Mouse (Mus musculus) midbrain, embryonic 13.5 days (tissue): ENCODE measurements around the gene Dlgap5. TPM values are rescaled to one million over a fixed set of nuclear protein-coding genes. Genes with fewer than 3 reads are reported as not detected.
A peak's percentile ranks its signal among the peaks of the same experiment; 100 is the strongest.

Source experiments
- ATAC-seq: fragments of 200-750 bp; cut with Nextera tagmentation; 2 replicates; pipeline ENCODE4 v1.8.0; 2017; ENCODE audit warnings: mild to moderate bottlenecking, moderate TSS enrichment, moderate library complexity
- H3K27ac ChIP-seq: fragments of 300-500 bp; sonication (generic); 2 replicates; pipeline ENCODE4 v1.5.1; 2015; ENCODE audit warnings: inconsistent platforms, mild to moderate bottlenecking, moderate library complexity
- H3K27me3 ChIP-seq: fragments of 300-500 bp; sonication (generic); 2 replicates; pipeline ENCODE4 v1.6.1; 2015; ENCODE audit warnings: mild to moderate bottlenecking, inconsistent platforms
- H3K36me3 ChIP-seq: fragments of 300-500 bp; sonication (generic); 2 replicates; pipeline ENCODE4 v1.6.1; 2015; ENCODE audit warnings: mild to moderate bottlenecking, inconsistent platforms
- H3K4me1 ChIP-seq: fragments of 300-500 bp; sonication (generic); replicated peaks from 2 replicates; pipeline ENCODE4 v1.6.1; 2015; ENCODE audit warnings: inconsistent platforms
- H3K4me2 ChIP-seq: fragments of 300-500 bp; sonication (generic); replicated peaks from 2 replicates; pipeline ENCODE4 v1.6.1; 2015; ENCODE audit warnings: moderate library complexity, mild to moderate bottlenecking, inconsistent platforms
- H3K4me3 ChIP-seq: fragments of 300-500 bp; sonication (generic); replicated peaks from 2 replicates; pipeline ENCODE4 v1.5.1; 2015; ENCODE audit warnings: mild to moderate bottlenecking, inconsistent platforms
- H3K9ac ChIP-seq: fragments of 300-500 bp; sonication (generic); replicated peaks from 2 replicates; pipeline ENCODE4 v1.6.1; 2015; ENCODE audit warnings: mild to moderate bottlenecking, inconsistent platforms
- H3K9me3 ChIP-seq: fragments of 300-500 bp; sonication (generic); 2 replicates; pipeline ENCODE4 v1.6.1; 2016; ENCODE audit warnings: mild to moderate bottlenecking, inconsistent platforms
- WGBS: fragments of 180-500 bp; shearing (Covaris S2); methylation state at CpG from one replicate; pipeline ENCODE4 v1.1.7; 2015; 5-methylcytosine and 5-hydroxymethylcytosine counted together
- polyA plus RNA-seq: library from polyadenylated mRNA; unstranded; fragments of >200 nt; fragmentation: Nextera tagmentation; extraction: Ambion mirVana; gene quantifications from 2 replicates; pipeline ENCODE4 v1.2.1, GENCODE M21; 2015

Dlgap5 gene
- polyA plus RNA-seq, 1 experiment from 2014 or later, result 20.1 TPM

DNA sequence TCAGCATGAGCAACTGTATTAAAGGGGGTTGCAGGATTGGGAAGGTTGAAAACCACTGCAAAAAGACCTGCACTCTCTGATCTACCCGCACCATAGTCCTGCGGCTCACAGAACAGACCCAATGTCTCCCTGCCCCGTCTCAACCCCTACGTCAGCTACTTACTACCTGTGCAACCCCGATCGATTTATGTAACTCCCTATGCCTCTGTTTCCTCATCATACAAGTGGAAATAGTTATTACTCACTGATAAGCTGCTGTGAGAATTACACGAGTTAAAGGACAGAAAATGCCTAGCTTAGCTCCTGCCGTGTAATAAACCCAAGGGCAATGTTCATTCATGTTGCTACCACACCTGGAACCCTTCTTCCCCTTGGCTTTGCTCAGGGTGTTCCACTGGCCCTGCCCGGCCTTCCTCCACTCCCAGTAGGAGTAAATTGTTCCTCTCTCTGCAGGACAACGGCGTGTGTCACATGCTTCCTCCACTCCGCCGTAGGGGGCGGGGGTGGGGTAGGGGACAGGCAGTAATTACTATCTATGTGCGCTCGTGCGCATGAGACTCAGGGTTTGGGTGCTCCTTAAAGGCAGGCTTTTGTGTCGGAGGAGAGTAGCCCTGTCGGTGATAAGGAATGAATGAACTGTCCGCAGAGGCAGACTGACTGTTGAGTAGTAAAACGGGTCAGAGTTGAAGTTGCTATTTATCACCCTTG is 53.3 kb downstream of the Dlgap5 start:
- ATAC-seq, result no peak
- H3K36me3 ChIP-seq, result no peaks in the 10 kb centered on the region
- H3K4me2 ChIP-seq, result peak overlapping the region; percentile 27; the same call in 1 of the 2 replicates
- peaks cover 17% of the 10 kb centered on the region for H3K4me1 ChIP-seq
- H3K27ac ChIP-seq, result no peak overlapping the region
- no peak overlapping the region for H3K4me3 ChIP-seq
- H3K9me3 ChIP-seq, result no peaks in the 10 kb centered on the region
- WGBS, result 52% methylated on average over 21 of the region's 21 CpGs
- H3K27me3 ChIP-seq, result no peaks in the 10 kb centered on the region
- H3K9ac ChIP-seq, result no peak overlapping the region

- peaks cover 6% of the 10 kb centered on the region for H3K4me1 ChIP-seq
- WGBS, result 87% methylated on average over 9 of the region's 9 CpGs
- no peaks in the 10 kb centered on the region for H3K9me3 ChIP-seq
- ATAC-seq, result no peak
- H3K9ac ChIP-seq, result no peak overlapping the region
- no peaks in the 10 kb centered on the region for H3K36me3 ChIP-seq
- no peak overlapping the region for H3K27ac ChIP-seq
- H3K4me2 ChIP-seq, result no peak overlapping the region
- H3K4me3 ChIP-seq, result no peak overlapping the region
- no peaks in the 10 kb centered on the region for H3K27me3 ChIP-seq
These were observed 56.3 kb downstream of the Dlgap5 start for GRCm38 (mm10) chr14:47361899-47362298.

DNA sequence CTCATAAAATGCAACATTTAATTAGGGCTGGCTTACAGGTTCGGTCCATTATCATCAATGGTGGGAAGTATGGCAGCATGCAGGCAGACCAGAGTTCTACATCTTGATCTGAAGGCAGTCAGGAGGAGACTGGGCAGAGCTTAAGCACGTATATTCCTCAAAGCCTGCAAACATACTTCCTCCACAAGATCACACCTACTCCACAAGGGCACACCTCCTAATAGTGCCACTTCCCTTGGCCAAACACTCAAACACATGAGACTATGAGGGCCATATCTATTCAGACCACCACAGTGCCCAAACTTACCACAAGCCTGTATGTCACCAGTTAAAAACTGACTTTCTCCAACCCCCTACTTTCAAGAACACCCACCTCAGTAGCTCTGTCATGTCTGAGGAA is 56.8 kb downstream of the Dlgap5 start:
- H3K27ac ChIP-seq, result no peak overlapping the region
- no peaks in the 10 kb centered on the region for H3K27me3 ChIP-seq
- no peak overlapping the region for H3K9ac ChIP-seq
- H3K9me3 ChIP-seq, result no peaks in the 10 kb centered on the region
- no peak overlapping the region for H3K4me3 ChIP-seq
- no peaks in the 10 kb centered on the region for H3K36me3 ChIP-seq
- peaks cover 4% of the 10 kb centered on the region for H3K4me1 ChIP-seq
- 90% methylated on average over 2 of the region's 2 CpGs for WGBS
- no peak for ATAC-seq
- H3K4me2 ChIP-seq, result no peak overlapping the region

GRCm38 (mm10) chr14:47359610-47360009 is 58.6 kb downstream of the Dlgap5 start:
- Histone ChIP-seq H3K9me3 (no peaks in the 10 kb centered on the region), H3K36me3 (no peaks in the 10 kb centered on the region), H3K27ac (no peak overlapping the region), H3K9ac (no peak overlapping the region), H3K4me1 (no peaks in the 10 kb centered on the region), H3K4me2 (no peak overlapping the region), H3K27me3 (no peaks in the 10 kb centered on the region), H3K4me3 (no peak overlapping the region)
- 73% methylated on average over 3 of the region's 3 CpGs for WGBS
- ATAC-seq, result no peak

DNA sequence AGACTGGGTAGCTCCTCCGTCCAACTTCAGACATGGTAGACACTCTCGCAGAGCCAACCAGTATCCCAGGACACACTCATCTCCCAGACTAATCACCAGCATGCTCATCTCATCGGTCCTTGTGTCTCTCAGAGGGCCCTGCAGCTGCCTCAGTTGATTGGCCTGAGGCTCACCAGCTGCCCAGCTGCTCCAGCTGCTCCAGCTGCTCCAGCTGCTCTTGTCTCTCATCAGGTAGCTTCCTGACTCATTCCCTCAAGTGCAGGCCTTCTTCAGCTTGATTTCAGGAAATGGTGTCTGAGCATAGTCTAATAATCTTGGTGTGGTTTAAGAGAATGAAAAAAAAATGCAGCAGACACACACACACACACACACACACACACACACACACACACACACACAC is 61.6 kb downstream of the Dlgap5 start:
- Histone ChIP-seq H3K9me3 (no peaks in the 10 kb centered on the region), H3K4me1 (no peaks in the 10 kb centered on the region), H3K27ac (no peak overlapping the region), H3K4me3 (no peak overlapping the region), H3K9ac (no peak overlapping the region), H3K27me3 (no peaks in the 10 kb centered on the region), H3K4me2 (no peak overlapping the region), H3K36me3 (no peaks in the 10 kb centered on the region)
- WGBS, result 73% methylated on average over 3 of the region's 3 CpGs
- no peak for ATAC-seq

GRCm38 (mm10) chr14:47354948-47355347 is 63.3 kb downstream of the Dlgap5 start:
- H3K36me3 ChIP-seq, result no peaks in the 10 kb centered on the region
- H3K4me3 ChIP-seq, result no peak overlapping the region
- no peak overlapping the region for H3K27ac ChIP-seq
- H3K9me3 ChIP-seq, result no peaks in the 10 kb centered on the region
- no peaks in the 10 kb centered on the region for H3K27me3 ChIP-seq
- no peak overlapping the region for H3K9ac ChIP-seq
- H3K4me2 ChIP-seq, result no peak overlapping the region
- WGBS, result 81% methylated on average over 5 of the region's 5 CpGs
- H3K4me1 ChIP-seq, result no peaks in the 10 kb centered on the region
- no peak for ATAC-seq

GRCm38 (mm10) chr14:47354111-47354577 is 64.1 kb downstream of the Dlgap5 start:
- H3K9ac ChIP-seq, result no peak overlapping the region
- H3K27ac ChIP-seq, result no peak overlapping the region
- H3K4me2 ChIP-seq, result no peak overlapping the region
- no peaks in the 10 kb centered on the region for H3K27me3 ChIP-seq
- no peaks in the 10 kb centered on the region for H3K36me3 ChIP-seq
- WGBS, result 75% methylated on average over 8 of the region's 8 CpGs
- ATAC-seq, result no peak
- no peak overlapping the region for H3K4me3 ChIP-seq
- no peaks in the 10 kb centered on the region for H3K9me3 ChIP-seq
- H3K4me1 ChIP-seq, result no peaks in the 10 kb centered on the region

DNA sequence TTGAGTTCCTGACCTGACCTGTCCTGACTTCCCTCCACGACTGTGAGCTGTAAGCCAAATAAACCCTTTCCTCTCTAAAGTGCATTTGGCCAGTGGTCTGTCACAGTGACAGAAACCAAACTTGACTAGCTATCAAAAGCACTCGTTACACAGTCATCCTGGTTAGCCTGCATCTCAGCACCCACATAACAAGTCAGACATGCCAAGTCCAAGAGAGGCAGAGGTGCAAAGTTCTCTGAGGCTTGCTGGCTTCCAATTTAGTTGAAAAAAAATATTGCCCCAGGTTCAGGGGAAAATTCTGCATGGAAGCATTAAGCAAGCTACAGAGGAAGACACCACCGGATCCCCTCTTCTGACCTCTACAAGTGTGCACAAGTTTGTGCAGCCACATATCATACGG is 65.0 kb downstream of the Dlgap5 start:
- H3K27ac ChIP-seq, result no peak overlapping the region
- H3K4me1 ChIP-seq, result no peaks in the 10 kb centered on the region
- no peak for ATAC-seq
- H3K36me3 ChIP-seq, result no peaks in the 10 kb centered on the region
- no peak overlapping the region for H3K9ac ChIP-seq
- H3K4me3 ChIP-seq, result no peak overlapping the region
- H3K9me3 ChIP-seq, result no peaks in the 10 kb centered on the region
- H3K27me3 ChIP-seq, result no peaks in the 10 kb centered on the region
- H3K4me2 ChIP-seq, result no peak overlapping the region
- WGBS, result 94% methylated on average over 4 of the region's 4 CpGs

DNA sequence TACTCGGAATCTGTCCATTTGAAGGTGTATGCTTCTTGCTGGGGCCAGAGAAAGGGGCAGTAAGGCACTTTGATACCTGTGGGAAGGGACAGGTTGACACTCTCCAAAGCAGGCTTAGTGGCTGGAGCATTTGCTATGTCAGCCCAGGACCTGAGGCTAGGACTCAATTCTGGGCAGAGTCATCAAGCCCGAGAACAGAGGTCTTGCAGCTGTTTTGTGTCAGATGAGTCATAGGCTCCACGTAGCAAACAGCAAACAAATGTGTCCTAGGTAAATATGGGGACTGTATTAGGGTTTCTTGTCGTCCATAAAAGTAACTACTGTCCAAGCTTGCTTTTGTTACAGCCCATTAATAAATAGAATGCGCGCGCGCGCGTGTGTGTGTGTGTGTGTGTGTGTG is 65.9 kb downstream of the Dlgap5 start:
- no peak overlapping the region for H3K4me3 ChIP-seq
- WGBS, result 93% methylated on average over 10 of the region's 10 CpGs
- no peaks in the 10 kb centered on the region for H3K27me3 ChIP-seq
- H3K27ac ChIP-seq, result no peak overlapping the region
- H3K36me3 ChIP-seq, result no peaks in the 10 kb centered on the region
- H3K4me2 ChIP-seq, result no peak overlapping the region
- ATAC-seq, result no peak
- no peaks in the 10 kb centered on the region for H3K4me1 ChIP-seq
- no peaks in the 10 kb centered on the region for H3K9me3 ChIP-seq
- H3K9ac ChIP-seq, result no peak overlapping the region

DNA sequence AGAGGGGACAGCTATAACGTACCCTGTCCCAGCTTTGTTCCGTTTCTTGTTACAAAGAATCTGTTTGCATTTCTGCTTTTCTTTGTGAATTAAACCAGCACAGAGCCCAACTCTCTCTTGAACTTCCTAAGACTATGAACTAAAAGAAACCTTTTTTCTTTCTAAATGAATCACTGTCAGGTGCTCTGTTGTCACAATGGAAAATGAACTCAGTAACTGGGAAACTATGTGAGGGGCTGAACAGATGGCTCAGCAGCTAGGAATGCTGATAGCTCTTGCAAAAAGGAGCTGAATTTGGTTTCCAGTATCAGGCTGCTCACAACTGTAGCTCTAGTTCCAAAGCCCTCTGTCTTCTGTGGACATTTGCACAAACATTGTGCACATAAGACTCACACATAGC is 67.2 kb downstream of the Dlgap5 start:
- Histone ChIP-seq H3K4me3 (no peak overlapping the region), H3K36me3 (no peaks in the 10 kb centered on the region), H3K27ac (no peak overlapping the region), H3K4me1 (no peaks in the 10 kb centered on the region), H3K9me3 (no peaks in the 10 kb centered on the region), H3K27me3 (no peaks in the 10 kb centered on the region), H3K9ac (no peak overlapping the region), H3K4me2 (no peak overlapping the region)
- no peak for ATAC-seq
- 82% methylated on average over 2 of the region's 2 CpGs for WGBS

DNA sequence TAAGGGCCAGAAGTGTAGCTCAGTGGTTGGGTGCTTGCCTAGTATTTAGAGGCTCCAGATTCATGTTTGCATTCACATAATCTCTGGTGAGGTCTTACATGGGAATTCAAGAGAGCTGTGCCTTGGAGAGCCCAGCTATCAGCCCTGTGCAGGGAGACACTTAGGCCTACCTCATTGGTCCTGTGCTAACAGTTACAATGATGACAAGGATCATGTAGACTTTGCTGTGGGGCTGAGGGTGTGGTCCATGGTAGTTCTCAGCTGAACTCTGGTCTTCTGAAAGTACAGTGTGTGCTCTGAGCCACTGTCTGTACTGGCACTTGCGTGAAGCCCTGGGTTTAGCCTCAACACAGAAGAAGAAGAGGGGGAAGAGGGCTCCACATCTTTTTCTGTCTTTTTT is 71.5 kb downstream of the Dlgap5 start:
- H3K36me3 ChIP-seq, result no peaks in the 10 kb centered on the region
- ATAC-seq, result no peak
- H3K4me1 ChIP-seq, result no peaks in the 10 kb centered on the region
- H3K27ac ChIP-seq, result no peak overlapping the region
- 88% methylated on average over 1 of the region's 1 CpGs for WGBS
- no peaks in the 10 kb centered on the region for H3K9me3 ChIP-seq
- H3K9ac ChIP-seq, result no peak overlapping the region
- no peaks in the 10 kb centered on the region for H3K27me3 ChIP-seq
- H3K4me2 ChIP-seq, result no peak overlapping the region
- no peak overlapping the region for H3K4me3 ChIP-seq

DNA sequence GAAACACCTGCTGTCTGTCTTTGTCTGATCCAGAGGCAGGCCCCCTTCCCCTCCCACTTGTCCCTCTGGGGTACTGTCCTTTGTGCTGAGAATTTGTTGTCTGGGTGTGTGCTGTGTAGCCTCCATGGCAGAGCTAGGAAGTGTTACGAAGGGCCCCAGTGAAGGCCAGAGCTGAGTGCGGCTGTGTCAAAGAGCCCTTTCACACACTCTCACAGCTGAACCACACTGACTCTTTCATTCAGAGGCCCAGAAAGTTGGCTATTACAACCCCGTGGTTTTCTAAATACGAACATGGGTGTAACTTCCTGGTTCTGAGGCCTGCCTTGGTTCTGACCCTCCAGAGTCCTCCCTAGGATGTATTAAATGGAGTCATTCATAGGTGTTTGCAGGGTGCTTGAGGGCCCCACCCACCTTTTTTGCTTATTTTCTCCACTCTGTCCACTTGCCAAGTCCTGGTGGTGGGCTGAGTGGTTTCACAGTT is 76.4 kb downstream of the Dlgap5 start:
- 42% methylated on average over 4 of the region's 4 CpGs for WGBS
- ATAC-seq, result 0 out of 2 replicates have a peak, but pooled peaks have one; percentile 62
- H3K27ac ChIP-seq, result no peak overlapping the region

More for the DNA sequence above, 76.4 kb downstream of the Dlgap5 start:
- H3K9ac ChIP-seq, result no peak overlapping the region
- no peak overlapping the region for H3K4me2 ChIP-seq
- H3K9me3 ChIP-seq, result no peaks in the 10 kb centered on the region
- H3K36me3 ChIP-seq, result no peaks in the 10 kb centered on the region
- H3K4me1 ChIP-seq, result no peaks in the 10 kb centered on the region
- no peaks in the 10 kb centered on the region for H3K27me3 ChIP-seq
- H3K4me3 ChIP-seq, result no peak overlapping the region
